Mouse (Mus musculus): ENCODE data around the gene Taar4.

Taar4 gene

DNA sequence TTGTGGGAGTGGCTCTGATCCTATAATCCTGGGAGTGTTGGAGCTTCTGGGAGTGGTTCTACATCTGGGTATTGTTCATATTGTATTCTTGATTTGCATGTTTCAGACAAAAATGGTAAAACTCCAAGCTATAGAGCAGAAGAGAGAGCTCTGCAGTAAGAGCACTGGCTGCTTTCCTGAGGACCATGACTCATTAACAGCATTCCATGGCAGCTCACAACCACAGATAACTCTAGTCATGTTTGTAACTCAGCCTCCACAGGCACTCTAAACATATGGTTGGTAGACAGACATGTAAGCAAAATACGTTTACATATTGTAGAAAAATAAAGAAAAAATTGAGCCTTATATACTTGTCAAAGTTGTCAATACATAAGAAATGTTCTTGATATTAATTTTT is 46.1 kb downstream of the Taar4 start:
- no peak for DNase-seq (ENCODE audit: extremely low read depth, insufficient read length, low spot score)

DNA sequence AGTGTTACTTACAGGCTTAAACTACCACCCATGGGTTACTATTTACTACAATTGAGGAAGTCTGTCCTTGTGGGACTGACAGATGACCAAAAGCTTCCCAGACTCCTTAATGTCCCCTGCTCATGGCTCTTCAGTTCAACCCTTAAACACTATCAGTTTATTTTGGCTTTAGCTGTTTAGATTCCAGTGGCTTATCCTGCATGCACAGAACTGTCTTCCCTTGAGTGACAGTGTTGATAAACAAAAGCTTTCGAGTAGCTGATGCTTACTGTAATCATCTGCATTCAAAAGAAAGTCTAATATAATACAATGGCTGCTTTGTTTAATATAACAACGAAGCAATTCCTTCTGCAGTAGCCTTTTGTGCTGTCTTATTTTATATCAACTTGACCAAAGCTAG is 46.7 kb downstream of the Taar4 start:
- DNase-seq (ENCODE audit: extremely low read depth, insufficient read length, low spot score): no peak

DNA sequence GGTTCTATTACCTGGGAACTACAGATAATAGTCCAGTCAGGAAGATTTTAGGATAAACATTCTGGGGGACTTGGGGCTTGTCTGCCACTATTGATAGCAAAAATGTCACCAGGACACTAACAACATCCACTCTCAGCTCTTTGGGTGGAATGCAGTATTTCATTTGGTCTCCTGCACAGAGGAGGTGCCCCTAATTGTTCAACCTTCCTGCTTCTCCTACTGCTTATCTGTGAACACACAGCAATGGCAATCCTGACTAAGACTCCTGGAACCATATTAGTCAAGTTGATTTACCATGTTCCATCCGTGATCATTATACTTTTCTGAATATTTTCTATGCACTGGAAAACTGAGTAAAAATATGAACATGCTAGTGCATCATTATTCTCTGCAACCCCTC is 47.8 kb downstream of the Taar4 start:
- DNase-seq (ENCODE audit: extremely low read depth, insufficient read length, low spot score): no peak
